Mouse (Mus musculus) stomach, embryonic 15.5 days (tissue): ENCODE data around the gene Olfr625-ps1. TPM values are rescaled to one million over a fixed set of nuclear protein-coding genes. Genes with fewer than 3 reads are reported as not detected.
"Not testable (repeated sequence)": the region's sequence is repeated elsewhere in the genome, so short reads cannot be mapped to it uniquely, and the experiment has no call there.

Experiments
- ATAC-seq: fragments of 200-750 bp; cut with Nextera tagmentation; 2 replicates; pipeline ENCODE4 v1.8.0; 2017; ENCODE audit warnings: low read depth, moderate number of reproducible peaks, moderate TSS enrichment; ENCODE audit not compliant: insufficient read depth, low FRiP score
- H3K27ac ChIP-seq: fragments of 300-500 bp; sonication (generic); 2 replicates; pipeline ENCODE4 v1.5.1; 2015; ENCODE audit warnings: mild to moderate bottlenecking, inconsistent platforms
- H3K27me3 ChIP-seq: fragments of 300-500 bp; sonication (generic); replicated peaks from 2 replicates; pipeline ENCODE4 v1.6.1; 2015; ENCODE audit warnings: inconsistent platforms
- H3K36me3 ChIP-seq: fragments of 300-500 bp; sonication (generic); 2 replicates; pipeline ENCODE4 v1.6.1; 2015; ENCODE audit warnings: inconsistent platforms
- H3K4me1 ChIP-seq: fragments of 300-500 bp; sonication (generic); 2 replicates; pipeline ENCODE4 v1.6.1; 2015; ENCODE audit warnings: inconsistent platforms
- H3K4me2 ChIP-seq: fragments of 300-500 bp; sonication (generic); 2 replicates; pipeline ENCODE4 v1.6.1; 2015; ENCODE audit warnings: mild to moderate bottlenecking, inconsistent platforms
- H3K4me3 ChIP-seq: fragments of 300-500 bp; sonication (generic); replicated peaks from 2 replicates; pipeline ENCODE4 v1.5.1; 2015; ENCODE audit warnings: inconsistent platforms
- H3K9ac ChIP-seq: fragments of 300-500 bp; sonication (generic); 2 replicates; pipeline ENCODE4 v1.6.1; 2015; ENCODE audit warnings: inconsistent platforms
- H3K9me3 ChIP-seq: fragments of 300-500 bp; sonication (generic); 2 replicates; pipeline ENCODE4 v1.6.1; 2016; ENCODE audit warnings: inconsistent platforms
- WGBS: fragments of 180-500 bp; shearing (Covaris S2); methylation state at CpG from one replicate; pipeline ENCODE4 v1.1.7; 2015; 5-methylcytosine and 5-hydroxymethylcytosine counted together
- polyA plus RNA-seq: library from polyadenylated mRNA; unstranded; fragments of >200 nt; fragmentation: Nextera tagmentation; extraction: Ambion mirVana; gene quantifications from 2 replicates; pipeline ENCODE4 v1.2.1, GENCODE M21; 2015

Olfr625-ps1 gene
- polyA plus RNA-seq, result not detected in 2 replicates

GRCm38 (mm10) chr7:103682420-103682819 is at the start of gene Olfr625-ps1:
Gene Olfr625-ps1, plus strand, starts transcription at chr7:103682720.
- no peak within 1 kb of the TSS for H3K9ac ChIP-seq
- H3K4me3 ChIP-seq, result no peak within 1 kb of the TSS
- no peak for ATAC-seq
- no peaks in the 10 kb centered on the region for H3K36me3 ChIP-seq
- no peak within 1 kb of the TSS for H3K27ac ChIP-seq
- no peaks in the 10 kb centered on the region for H3K4me1 ChIP-seq
- H3K9me3 ChIP-seq, result no peaks in the 10 kb centered on the region
- no peaks in the 10 kb centered on the region for H3K27me3 ChIP-seq
- H3K4me2 ChIP-seq, result no peak within 1 kb of the TSS

- ATAC-seq, result no peak
These were observed 45.7 kb upstream of the Olfr625-ps1 start for GRCm38 (mm10) chr7:103636795-103637194.

GRCm38 (mm10) chr7:103642602-103643001 is 39.9 kb upstream of the Olfr625-ps1 start, which contains the start of gene Olfr622:
Gene Olfr622, minus strand, starts transcription at chr7:103642702.
- no peak for ATAC-seq
- H3K27ac ChIP-seq, result no peak within 1 kb of the TSS
- H3K36me3 ChIP-seq, result no peaks in the 10 kb centered on the region
- H3K4me2 ChIP-seq, result no peak within 1 kb of the TSS
- H3K4me3 ChIP-seq, result no peak within 1 kb of the TSS
- H3K27me3 ChIP-seq, result no peaks in the 10 kb centered on the region
- H3K4me1 ChIP-seq, result no peaks in the 10 kb centered on the region
- no peaks in the 10 kb centered on the region for H3K9me3 ChIP-seq
- 78% methylated on average over 1 of the region's 1 CpGs for WGBS
- no peak within 1 kb of the TSS for H3K9ac ChIP-seq

More at GRCm38 (mm10) chr7:103636795-103637194, 45.7 kb upstream of the Olfr625-ps1 start:
- Histone ChIP-seq H3K4me1 (no peaks in the 10 kb centered on the region), H3K9me3 (no peaks in the 10 kb centered on the region), H3K4me3 (no peak overlapping the region), H3K9ac (no peak overlapping the region), H3K4me2 (no peak overlapping the region), H3K27ac (no peak overlapping the region), H3K27me3 (no peaks in the 10 kb centered on the region), H3K36me3 (no peaks in the 10 kb centered on the region)

DNA sequence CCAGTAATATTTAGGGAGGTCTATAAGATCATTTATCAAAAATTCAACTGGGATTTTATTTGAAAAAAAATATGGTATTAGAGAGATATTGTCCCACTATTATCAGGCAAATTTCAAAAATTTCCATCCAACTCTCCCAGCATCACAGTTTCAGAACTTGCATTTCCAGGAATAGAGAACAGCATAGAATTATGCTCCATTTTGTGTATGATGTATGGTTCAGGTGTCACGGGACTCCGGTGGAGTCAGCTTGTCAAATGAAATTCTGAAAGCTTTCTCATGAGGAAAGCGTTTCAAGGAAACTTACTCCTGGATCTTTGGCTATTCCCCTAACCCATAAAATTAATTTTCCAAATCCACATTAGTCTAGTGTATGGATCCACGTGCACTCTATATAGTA is 38.5 kb upstream of the Olfr625-ps1 start:
- H3K27ac ChIP-seq, result no peak overlapping the region
- 79% methylated on average over 4 of the region's 4 CpGs for WGBS
- no peaks in the 10 kb centered on the region for H3K36me3 ChIP-seq
- ATAC-seq, result no peak
- no peak overlapping the region for H3K4me2 ChIP-seq
- no peaks in the 10 kb centered on the region for H3K27me3 ChIP-seq
- no peak overlapping the region for H3K9ac ChIP-seq
- H3K4me1 ChIP-seq, result no peaks in the 10 kb centered on the region
- no peak overlapping the region for H3K4me3 ChIP-seq
- H3K9me3 ChIP-seq, result no peaks in the 10 kb centered on the region

DNA sequence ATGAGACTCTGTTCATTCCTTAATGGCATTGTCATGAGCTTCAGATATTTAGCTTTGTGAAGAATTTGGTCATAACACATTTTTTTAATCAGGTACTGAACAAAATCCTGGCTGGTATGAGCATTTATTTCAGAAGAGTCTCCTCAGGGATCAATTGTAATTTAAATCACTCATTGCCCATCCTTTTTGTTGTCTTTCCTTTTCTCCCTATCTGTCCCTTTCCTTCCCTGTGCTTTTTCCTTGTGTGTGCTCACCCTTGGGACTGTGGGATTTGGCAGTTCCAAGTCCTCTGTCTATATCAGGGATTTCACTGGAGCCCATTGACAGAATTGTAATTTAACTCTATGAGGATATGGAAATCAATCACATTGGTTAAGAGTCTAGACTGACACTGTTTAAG is 18.9 kb upstream of the Olfr625-ps1 start, which contains the start of gene Olfr623:
Gene Olfr623 (minus strand): TSS at position 101 of the 400 bp plus-strand sequence.
- ATAC-seq, result no peak
- no peaks in the 10 kb centered on the region for H3K27me3 ChIP-seq
- no peaks in the 10 kb centered on the region for H3K9me3 ChIP-seq
- H3K27ac ChIP-seq, result no peak within 1 kb of the TSS
- no peak within 1 kb of the TSS for H3K4me2 ChIP-seq
- H3K4me1 ChIP-seq, result no peaks in the 10 kb centered on the region
- H3K9ac ChIP-seq, result no peak within 1 kb of the TSS
- no peaks in the 10 kb centered on the region for H3K36me3 ChIP-seq
- no peak within 1 kb of the TSS for H3K4me3 ChIP-seq

DNA sequence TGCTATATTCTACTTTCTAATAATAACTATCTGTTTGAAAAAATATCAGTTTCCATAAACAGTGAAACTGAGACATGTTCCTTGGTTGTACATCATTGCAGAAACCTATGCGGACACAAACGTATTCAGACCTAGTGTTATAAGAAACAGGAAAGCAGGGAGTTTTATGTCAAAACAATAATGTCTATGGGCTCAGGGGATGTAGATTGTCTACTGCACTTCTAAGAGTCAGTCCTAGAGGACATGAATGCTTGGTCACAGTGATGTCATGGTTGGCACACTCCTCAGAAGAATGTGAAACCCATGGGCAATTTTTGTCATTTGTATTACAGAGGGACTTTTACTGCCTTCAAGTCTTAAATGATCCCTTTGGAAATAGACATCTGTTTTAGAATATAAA is 11.4 kb upstream of the Olfr625-ps1 start, which contains the start of gene Olfr624:
Gene Olfr624 (minus strand): TSS at position 101 of the 400 bp plus-strand sequence.
- 84% methylated on average over 2 of the region's 2 CpGs for WGBS

GRCm38 (mm10) chr7:103699469-103699868 is 16.9 kb downstream of the Olfr625-ps1 start:
- H3K36me3 ChIP-seq, result no peaks in the 10 kb centered on the region
- no peaks in the 10 kb centered on the region for H3K27me3 ChIP-seq
- no peak overlapping the region for H3K9ac ChIP-seq
- no peak overlapping the region for H3K4me3 ChIP-seq
- no peaks in the 10 kb centered on the region for H3K4me1 ChIP-seq
- no peak for ATAC-seq
- no peak overlapping the region for H3K4me2 ChIP-seq
- 87% methylated on average over 4 of the region's 4 CpGs for WGBS
- no peak overlapping the region for H3K27ac ChIP-seq
- no peaks in the 10 kb centered on the region for H3K9me3 ChIP-seq

More for the DNA sequence above, 11.4 kb upstream of the Olfr625-ps1 start, which contains the start of gene Olfr624:
- Histone ChIP-seq H3K27me3 (no peaks in the 10 kb centered on the region), H3K9ac (no peak within 1 kb of the TSS), H3K27ac (no peak within 1 kb of the TSS), H3K36me3 (no peaks in the 10 kb centered on the region), H3K4me1 (no peaks in the 10 kb centered on the region), H3K9me3 (no peaks in the 10 kb centered on the region), H3K4me2 (no peak within 1 kb of the TSS), H3K4me3 (no peak within 1 kb of the TSS)
- ATAC-seq, result no peak

GRCm38 (mm10) chr7:103712024-103712423 is 29.5 kb downstream of the Olfr625-ps1 start:
- 30% methylated on average over 2 of the region's 2 CpGs for WGBS
- no peak overlapping the region for H3K9ac ChIP-seq
- no peaks in the 10 kb centered on the region for H3K36me3 ChIP-seq
- H3K9me3 ChIP-seq, result no peaks in the 10 kb centered on the region
- H3K4me1 ChIP-seq, result no peaks in the 10 kb centered on the region
- H3K27me3 ChIP-seq, result no peaks in the 10 kb centered on the region
- H3K4me2 ChIP-seq, result no peak overlapping the region
- ATAC-seq, result no peak
- H3K27ac ChIP-seq, result no peak overlapping the region
- no peak overlapping the region for H3K4me3 ChIP-seq

DNA sequence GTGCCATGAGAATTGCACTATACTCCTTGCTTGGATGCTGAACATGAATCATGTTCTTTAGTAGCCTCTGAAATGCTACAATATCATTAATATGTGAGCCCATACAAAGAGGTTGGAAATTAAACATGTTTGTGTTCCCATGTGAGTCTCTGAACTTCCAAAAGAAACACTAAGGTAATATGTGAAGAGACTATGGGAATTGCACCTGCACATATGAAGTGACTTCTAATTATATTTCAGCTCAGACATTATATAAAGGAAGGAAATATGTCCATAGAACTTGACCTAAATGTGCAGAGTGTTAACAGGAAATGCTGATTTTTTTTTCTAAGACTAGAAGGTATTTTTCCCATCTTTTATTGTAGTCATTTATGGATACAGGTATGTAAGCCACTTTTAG is 31.9 kb downstream of the Olfr625-ps1 start, which contains the start of gene Olfr243:
Gene Olfr243 (plus strand): TSS at position 301 of the 400 bp plus-strand sequence.
- Histone ChIP-seq H3K27ac (no peak within 1 kb of the TSS), H3K27me3 (no peaks in the 10 kb centered on the region), H3K9me3 (no peaks in the 10 kb centered on the region), H3K4me3 (no peak within 1 kb of the TSS), H3K4me1 (no peaks in the 10 kb centered on the region), H3K4me2 (no peak within 1 kb of the TSS), H3K36me3 (no peaks in the 10 kb centered on the region), H3K9ac (no peak within 1 kb of the TSS)
- ATAC-seq, result no peak

GRCm38 (mm10) chr7:103716398-103716797 is 33.9 kb downstream of the Olfr625-ps1 start:
- not testable (repeated sequence) for H3K9ac ChIP-seq, H3K27me3 ChIP-seq, ATAC-seq, H3K36me3 ChIP-seq, H3K9me3 ChIP-seq, H3K4me1 ChIP-seq, H3K27ac ChIP-seq, H3K4me2 ChIP-seq, H3K4me3 ChIP-seq
- WGBS, result 97% methylated on average over 1 of the region's 1 CpGs

DNA sequence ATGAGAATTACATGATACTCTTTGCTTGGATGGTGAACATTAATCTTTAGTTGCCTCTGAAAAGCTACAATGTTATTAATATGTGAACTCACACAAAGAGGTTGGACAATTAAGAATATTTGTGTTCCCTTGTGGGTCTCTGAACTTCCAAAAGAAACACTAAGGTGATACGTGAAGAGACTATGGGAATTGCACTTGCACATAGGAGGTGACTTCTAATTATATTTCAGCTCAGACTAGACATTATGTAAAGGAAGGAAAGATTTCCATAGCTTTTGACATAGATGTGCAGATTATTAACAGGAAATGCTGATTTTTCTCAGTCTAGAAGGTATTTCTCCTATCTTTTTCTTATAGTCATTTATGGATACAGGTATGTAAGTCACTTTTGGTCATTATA is 47.6 kb downstream of the Olfr625-ps1 start, which contains the start of gene Olfr628:
Gene Olfr628 (plus strand): TSS at position 301 of the 400 bp plus-strand sequence.
- no peak within 1 kb of the TSS for H3K4me2 ChIP-seq
- H3K27ac ChIP-seq, result no peak within 1 kb of the TSS
- H3K4me1 ChIP-seq, result no peaks in the 10 kb centered on the region
- ATAC-seq, result no peak
- 80% methylated on average over 1 of the region's 1 CpGs for WGBS
- H3K9me3 ChIP-seq, result no peaks in the 10 kb centered on the region
- H3K9ac ChIP-seq, result no peak within 1 kb of the TSS
- no peak within 1 kb of the TSS for H3K4me3 ChIP-seq
- H3K27me3 ChIP-seq, result no peaks in the 10 kb centered on the region
- no peaks in the 10 kb centered on the region for H3K36me3 ChIP-seq
